Mouse (Mus musculus) gastrocnemius, postnatal 25 days (tissue): ENCODE results near the gene Pth1r. TPM values are rescaled to one million over a fixed set of nuclear protein-coding genes. Genes with fewer than 3 reads are reported as not detected.

Source experiments
- DNase-seq: peaks from one replicate; pipeline ENCODE4 v3.0.0; 2022
- total RNA-seq, 2 experiments: library from RNA; stranded (reverse); gene quantifications; 1 replicate in 1 of 2; 2 replicates in 1 of 2; pipeline ENCODE4 v1.2.3; 2021

The Pth1r gene
- total RNA-seq, 2 experiments from 2014 or later = 1.3 to 2.4 TPM

DNA sequence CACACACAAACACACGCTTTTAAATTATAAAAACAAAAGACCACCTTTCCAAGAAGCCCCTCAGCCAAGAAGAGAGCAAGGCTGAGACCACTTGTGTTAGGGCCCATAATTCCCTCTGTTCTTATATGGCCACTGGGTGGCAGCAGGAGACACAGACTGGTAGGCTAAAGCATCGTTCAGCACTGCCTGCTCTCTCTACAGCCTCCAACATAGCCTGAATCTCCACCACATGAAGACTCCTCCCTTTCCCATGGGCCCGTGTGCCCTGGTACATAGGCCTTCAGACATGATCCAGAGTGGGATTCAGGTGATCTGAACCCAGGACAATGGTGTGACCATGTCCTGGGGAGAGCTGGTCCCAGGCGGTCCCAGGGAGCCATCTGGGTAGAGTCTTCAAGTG is 30.2 kb downstream of the Pth1r start:
- no peak for DNase-seq

DNA sequence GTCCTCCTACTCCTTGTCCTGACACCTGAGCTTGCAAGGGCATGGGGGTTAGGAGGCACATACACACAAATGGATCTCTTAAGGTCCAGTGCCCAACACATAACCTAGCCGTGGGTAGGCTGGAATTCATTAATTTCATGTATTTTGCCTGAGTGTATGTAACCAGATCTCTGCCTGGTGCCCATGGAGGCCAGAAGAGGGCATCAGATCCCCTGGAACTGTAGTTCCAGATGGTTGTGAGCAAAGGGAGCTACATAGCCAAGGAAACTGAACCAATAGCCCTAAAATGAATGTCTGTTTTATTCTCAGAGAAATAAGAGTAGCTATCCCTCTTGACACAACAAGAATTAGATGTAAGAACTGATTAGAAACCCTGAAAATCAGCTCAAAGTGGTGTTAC is 31.5 kb downstream of the Pth1r start:
- no peak for DNase-seq

DNA sequence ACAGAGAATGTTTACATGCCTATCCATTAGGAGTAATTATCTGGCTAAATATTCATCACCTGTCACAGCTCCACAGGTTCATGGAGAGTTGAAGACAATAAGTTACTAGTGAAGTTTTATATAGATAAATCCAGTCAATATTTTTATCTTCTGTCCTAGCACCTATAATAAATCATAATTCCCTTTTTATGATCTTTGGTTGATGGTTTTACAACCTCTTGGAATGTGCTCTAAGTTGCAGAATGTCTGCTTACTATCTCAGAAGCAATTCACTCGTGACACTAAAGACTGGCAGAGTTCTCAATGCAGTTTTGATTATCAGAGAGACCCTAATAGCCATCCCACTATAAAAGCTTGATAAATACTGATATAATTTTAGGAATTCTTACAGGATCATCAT is 33.6 kb downstream of the Pth1r start:
- DNase-seq = no peak

DNA sequence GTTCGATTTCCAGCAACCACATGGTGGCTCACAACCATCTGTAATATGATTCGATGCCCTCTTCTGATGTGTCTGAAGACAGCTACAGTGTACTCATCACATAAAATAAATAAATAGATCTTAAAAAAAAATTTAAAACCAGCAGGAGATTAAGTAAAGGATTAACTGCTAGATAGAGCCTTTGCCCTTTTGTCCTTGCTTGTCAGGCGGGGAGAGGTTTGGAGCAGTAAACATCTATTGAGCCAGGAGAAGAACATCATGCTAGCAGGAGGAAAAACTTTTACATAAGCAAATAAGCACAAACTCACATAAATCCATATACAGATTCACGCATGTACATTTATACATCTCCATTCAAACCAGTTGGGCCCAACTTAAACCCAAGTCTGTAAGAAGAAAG is 34.4 kb downstream of the Pth1r start:
- DNase-seq = no peak

DNA sequence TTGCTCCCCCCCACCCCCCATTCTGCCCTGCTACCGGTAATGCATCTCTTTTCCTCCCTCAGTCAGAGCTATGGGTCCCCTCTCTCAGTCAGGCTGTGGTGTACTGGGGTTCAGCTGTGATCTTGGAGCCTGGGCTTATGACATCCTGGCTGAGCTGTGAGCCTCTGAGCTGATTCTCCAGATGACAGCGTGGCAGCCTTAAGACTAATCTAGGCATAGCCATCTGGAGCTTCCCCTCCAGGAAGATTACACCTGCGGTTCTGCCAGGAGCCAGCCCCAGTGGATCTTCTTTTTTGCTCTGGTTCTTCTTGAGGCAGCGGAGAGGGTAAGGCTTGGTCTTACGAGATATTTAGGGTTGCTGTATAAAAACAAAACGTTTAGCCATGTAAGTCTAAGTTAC is 34.9 kb downstream of the Pth1r start:
- DNase-seq = no peak

DNA sequence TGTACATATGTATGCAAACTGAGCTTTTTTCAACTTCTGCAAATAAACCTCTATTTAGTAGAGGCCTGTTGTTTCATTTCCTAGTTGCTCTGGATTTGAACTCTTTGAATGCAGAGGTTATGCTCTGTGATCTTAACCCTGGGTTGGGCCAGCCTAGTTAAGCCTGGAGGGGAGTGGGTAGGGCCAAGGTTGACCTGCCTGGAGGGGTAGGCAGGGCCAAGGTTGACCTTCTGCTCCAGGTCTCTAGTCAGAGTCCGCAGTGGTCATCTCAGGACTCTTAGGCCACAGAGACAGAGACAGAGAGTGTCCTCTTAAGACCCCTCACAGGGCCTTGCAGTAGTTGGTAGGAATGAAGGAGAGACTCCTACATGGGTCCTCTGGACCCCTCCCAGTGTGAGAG is 35.4 kb downstream of the Pth1r start:
- no peak for DNase-seq

DNA sequence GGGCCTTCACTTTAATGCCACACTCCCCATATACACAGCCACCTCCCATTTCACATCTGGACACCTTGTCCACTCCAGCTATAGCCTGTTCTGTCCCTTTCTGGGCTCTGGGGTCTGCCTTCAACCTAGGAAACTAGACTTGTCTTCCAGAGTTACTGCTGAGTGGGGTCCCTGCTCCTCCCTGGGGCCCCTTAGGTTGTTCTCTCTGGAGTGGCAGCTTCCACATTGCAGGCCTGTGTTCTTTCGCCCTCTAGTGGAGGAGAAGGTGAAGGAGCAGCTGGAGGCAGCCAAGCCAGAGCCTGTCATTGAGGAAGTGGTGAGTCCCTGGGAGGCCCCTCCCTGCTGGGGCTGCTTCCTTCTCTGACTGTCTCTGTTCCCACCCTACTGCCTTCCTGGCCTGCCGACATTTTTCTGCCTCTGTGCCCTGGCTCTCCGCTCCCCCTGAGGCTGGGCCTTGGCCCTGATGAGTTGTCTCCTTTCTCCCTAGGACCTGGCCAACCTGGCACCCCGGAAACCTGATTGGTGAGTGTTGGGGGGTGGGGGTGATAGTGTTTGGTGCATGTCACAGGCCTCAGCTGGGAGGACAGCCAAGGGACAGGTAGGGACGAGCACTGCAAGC is 37.2 kb downstream of the Pth1r start:
- DNase-seq = peak; percentile 82

DNA sequence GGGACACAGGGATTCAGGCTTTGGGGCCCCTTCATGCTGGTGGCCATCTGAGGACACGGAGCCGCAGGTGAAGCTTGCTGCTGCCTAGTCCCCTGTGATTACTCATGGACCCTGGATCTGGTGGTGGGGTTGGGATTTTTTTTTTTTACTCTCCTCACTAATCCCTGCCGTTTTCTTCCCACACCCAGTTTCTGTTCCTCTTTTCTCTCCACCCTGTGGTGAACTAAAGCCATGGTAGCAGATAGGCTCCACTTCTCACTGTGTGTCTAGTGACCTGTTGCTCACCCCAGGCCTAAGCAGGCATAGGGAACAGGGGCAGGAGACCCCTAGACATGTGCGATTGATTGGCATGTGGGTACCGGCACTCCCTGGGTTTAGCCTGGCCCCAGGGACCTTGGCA is 40.2 kb downstream of the Pth1r start:
- no peak for DNase-seq

DNA sequence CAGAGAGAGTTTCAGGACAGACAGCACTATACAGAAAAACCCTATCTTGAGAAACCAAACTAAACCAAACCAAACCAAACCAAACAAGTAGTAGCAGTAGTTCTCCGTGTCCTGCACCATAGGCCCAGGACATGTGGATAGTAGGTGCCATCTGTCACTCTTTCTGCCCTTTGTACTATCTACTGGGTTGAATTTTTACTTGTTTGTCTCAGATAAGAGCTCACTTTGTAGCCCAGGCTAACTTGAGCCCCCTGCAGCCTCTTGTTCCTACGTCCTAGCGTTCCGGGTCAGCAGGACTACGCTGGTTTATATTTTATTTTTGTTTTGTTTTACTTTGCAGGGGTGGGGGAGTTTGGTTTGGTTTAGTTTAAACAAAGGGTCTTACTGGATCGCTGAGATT is 43.0 kb downstream of the Pth1r start:
- no peak for DNase-seq

DNA sequence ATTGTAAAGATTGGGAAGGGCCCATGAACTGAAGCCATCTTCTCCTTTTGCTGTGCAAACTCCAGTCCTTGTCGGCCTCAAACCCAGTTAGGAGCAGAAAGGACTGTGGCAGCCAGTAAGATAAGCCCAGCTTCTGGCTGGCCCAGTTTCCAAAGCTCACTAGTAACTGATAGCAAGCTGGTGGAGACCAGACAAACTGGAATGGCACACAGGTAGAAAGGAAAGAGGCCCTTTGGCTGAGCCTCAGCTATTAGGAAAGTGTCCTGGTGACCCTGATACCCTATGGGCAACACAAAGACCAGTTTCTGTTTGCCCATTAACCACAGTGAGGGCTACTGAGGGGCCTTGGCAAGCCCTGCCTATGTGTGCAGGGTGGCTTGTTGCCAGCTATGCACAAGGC is 44.1 kb downstream of the Pth1r start:
- DNase-seq = no peak

DNA sequence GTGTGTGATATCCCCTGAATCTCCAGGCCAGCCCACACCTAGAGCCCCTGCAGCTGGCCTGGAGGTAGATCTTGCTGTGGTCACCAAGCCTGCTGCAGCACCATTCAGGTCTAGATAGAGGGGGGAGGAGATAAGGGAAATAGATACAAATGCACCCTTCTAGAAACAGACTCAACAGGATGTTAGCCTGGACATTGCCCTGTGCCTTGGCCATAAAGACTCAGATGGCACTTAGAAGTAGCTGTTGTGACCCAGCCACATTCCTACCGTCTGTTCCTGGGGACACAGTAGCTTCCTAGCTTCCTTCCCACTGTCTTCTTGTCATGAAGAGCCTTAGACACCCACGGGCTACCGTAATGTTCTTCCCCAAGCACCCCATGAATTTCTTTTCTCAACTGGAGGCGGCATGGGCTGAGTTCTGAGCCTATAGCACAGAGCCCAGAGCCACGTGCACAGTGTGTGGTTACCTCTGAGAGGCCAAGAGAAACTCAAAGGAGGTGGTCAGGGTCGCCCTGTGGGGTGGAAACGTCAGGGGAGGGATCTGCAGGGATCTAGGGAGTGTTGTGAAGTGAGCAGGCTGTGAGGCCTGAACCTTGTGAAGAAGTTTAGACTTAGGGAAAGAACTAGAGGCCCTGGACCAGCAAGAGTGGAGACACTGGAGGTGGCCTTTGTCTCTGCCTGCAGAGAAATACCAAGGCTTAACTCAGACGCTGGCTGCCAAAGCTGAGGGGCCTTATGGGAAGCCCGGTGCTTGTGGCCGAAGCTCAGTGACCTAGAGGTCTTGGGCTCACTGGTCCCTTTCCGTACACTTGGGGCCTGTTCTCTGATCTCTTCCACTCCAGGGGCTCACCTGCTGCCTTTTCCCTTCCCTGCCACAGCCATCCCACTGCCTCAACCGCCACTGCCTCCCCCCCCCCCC is 45.6 kb downstream of the Pth1r start:
- no peak for DNase-seq

DNA sequence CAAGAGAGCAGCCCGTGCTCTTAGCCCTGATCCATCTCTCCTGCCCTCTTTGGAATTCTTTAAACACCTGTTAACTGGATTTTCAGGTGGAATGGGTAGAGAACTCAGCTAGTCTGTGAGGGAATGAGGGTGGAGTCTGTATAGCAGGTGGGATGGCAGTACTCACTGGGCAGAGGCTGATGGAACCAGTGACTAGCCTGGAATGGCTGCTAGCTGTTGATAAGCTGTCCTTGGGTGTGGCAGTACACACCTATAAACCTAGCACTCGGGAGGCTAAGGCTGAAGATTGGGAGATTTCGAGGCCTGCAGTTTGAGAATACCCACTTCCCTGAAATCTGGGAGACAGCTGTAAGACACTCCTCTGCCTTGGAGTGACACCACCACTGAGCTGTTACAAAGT is 47.4 kb downstream of the Pth1r start:
- no peak for DNase-seq

DNA sequence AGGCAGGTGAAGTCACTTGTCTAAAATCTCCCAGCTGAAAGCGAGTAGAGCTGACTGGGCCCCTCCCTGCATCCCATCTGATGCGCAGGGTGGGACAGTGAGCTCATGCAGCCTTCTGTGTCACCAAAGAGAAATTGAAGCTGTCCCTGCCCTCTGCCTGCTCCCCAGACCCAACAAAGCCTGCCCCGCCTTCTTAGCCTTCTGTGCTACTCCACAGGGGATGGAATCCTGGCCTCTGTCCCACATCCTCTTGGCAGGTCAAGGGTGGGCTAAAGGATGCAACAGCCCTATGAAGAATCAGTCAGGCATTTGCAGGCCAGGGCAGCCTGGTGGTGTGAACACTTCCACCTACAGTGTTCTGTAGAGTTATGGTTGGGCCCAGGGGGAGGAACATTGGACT is 49.5 kb downstream of the Pth1r start:
- no peak for DNase-seq

DNA sequence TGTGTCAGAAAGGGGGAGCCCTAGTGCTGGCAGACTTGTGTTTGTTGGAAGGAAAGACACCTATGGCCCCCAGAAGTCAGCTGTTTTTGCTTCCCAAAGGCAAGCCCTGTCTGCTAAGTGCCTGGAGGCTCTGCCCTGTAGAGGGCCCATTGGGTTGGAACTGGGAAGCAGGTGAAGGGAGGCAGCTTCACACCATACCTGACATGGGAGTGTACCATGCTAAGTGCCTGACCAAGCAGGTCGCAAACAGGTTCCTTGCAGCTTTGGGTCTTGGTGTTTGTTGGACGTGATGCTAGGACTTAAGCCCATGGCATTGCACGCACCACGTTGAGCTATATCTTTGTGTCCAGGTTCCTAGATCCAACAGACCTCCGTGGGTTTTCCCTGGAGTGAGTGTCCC is 50.5 kb downstream of the Pth1r start:
- no peak for DNase-seq

DNA sequence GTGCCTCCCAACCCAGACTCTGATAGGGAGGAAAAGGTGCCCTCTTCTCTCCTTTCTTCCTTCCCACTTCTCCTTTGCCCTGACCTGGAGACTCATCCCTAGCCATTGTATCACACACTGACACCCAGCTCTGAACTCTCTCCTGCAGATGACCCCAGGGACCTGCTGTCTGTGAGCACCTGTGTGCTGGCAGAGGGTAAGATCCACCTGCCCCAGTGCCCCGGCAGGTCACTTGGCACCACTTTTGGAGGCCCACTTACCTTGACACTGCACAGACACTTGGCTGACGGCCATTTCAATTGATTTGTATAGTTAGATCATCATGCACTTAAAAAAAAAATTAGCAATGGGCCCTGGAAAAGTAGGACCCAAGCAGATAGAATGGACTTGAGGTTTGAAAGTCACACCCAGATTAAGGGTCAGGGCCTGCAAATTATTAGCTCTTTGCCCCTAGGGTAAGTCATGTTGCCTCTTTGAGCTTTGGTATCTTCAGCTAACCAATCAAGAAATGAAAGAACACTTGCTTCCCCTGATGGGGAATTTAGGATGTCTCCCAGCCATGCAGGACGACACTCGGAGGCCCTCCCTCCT is 51.7 kb downstream of the Pth1r start:
- DNase-seq = no peak

DNA sequence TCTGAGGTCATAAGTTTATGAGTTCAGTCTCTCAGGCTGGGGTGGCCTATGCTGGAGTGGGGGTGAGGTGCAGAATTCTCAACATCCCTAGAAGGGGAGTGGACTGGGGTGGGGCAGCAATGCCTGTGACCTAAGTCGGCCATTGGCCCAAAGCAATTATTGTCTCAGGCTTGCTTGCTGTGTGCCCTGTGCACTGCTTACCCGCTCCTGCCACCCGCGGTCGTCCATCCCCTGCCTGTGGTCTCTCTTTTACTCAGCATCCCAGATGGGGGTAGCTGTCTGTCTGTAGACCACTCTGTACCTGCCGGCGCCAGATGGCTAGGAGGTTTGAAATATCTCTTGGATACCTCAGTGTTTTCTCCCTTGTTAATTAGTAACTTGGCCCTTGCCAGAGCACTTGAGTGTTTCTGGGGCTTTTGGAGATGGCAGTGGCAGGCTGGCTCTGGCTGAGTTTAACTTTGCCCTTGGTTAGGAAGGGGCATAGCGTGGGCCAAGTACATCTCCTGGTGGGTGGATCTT is 57.6 kb downstream of the Pth1r start:
- DNase-seq = no peak

DNA sequence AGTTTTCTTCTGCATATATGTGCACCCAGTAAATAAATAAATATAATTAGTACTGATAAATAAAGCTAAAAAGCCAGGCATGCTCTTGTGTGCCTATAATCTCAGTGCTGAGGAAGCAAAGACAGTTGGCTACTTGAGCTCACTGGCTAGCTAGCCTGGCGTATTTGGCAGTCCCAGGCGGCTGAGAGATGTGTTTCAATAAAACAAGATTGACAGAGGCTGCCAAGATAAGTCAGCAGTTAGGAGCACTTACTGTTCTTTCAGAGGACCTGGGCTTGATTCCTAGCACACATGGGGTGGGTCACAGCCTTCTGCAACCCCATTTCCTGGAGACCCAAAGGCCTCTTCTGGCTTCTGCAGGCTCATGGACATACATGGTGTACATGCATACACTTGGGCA is 59.1 kb downstream of the Pth1r start:
- DNase-seq = peak; percentile 73

DNA sequence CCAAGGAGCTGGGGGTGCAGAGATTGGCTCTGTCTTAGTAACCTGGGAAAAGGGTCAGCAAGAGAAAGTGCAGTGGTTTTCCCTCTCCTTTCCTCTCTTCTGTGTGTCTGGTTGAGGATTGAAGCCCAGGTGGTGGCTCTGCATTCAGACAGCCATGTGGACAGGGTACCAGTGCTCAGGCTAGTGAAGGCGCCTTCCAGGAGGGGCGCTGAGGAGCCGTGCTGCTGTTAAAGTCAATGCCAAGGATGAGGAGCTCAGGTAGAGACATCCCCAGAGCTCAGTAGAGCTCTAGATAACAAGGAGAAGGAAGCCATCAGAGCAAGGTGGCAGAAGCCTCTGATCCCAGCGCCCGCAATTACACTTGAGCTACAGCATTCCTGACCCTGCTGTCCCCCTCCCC is 59.9 kb downstream of the Pth1r start:
- DNase-seq = no peak

DNA sequence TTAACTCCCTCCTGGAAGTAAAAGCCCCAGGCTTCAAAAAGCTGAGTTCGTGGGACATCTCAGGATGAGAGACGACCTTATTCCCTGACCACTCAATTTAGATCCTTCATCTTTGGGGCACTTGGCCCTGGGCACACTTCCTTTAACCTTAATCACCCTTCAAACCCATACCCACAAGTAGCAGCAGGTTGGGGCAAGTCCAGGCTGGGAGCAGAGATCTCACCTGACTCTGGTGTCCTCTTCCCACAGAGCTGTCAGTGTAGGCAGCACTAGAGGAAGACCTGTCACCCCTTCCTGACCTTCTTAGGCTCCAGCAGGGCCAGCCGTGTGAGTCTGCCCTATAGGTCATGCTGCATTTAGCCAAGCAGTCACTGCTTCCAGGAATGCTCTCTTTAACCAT is 60.5 kb downstream of the Pth1r start:
- no peak for DNase-seq

DNA sequence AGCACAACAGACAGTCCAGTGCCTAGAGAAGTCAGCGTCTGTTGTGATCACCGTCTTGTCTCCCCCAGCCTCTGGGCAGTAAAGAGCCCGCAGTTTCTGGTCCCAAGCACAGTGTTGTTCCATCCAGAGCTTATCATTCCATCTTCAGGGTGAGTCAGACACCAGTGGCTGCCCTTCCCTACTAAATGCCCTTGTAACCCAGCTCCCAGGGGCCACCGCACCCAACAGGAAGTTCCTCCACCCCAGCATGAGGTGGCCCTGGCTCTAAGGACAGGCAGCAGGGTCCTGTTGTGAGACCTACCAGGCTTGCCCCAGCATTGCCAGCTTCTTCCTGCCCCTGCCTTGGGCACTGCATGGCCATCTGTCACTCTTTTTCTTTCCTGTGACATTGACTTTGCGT is 61.4 kb downstream of the Pth1r start:
- no peak for DNase-seq

DNA sequence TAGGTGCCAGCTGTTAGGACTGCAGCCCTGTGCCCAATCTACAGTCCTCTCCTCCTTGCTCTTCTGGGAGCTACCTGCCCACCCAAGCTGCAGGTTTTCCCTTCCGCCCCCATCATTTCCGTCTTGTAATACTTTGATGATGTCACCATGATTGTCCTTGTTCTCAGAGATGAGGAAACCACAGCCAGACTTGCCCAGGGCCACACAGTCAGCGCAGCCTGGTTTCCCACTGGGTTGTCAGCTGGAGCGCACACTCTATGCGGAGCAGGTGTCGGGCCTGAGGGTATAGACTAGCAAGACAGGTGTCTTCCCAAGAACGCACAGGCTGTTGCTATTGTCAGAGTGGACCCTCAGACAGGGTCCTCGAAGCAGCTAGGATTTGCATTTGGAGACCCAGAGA is 61.8 kb downstream of the Pth1r start:
- no peak for DNase-seq

DNA sequence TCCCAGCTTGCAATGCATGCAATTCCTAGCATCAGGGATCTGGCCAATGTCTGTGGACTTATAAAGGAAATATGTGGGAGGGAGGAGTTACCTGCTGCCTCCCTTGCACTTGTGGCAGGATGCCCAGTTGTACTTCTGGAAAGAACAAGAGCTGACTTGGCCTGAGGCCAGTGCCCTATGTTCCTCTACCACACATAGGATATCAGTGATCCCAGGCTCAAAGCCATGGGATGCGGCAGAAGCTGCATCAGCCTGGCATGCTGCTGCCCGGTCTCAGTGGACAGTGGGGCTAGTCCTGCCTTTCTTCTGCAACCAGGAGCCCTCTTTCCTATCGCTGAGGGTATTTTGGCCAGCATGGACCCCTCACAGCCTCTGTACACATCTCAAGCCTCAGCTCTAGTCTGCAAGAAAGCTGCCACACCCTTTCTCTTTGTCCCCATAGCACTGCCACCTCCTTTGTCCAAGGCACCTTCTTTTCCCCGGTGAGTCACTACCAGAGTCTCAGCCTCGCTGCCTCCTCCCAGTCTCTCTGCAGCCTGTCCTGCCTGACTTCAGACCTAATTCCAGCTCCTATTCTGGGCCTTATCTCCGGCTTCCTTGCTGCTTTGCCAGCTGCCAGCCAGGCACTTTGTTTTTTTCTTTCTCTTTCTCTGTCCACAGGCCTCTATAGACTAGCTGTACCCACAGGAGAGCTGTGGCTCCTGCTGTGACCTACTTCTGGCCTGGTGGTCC is 62.7 kb downstream of the Pth1r start:
- DNase-seq = no peak
